Mouse (Mus musculus): ENCODE measurements at regions not wholly inside any gene's neighbourhood (a gene's known extent, or its start where the extent isn't known, plus 50 kb on each side); places are given as distances from the start of the nearest gene placed in this dataset.

DNA sequence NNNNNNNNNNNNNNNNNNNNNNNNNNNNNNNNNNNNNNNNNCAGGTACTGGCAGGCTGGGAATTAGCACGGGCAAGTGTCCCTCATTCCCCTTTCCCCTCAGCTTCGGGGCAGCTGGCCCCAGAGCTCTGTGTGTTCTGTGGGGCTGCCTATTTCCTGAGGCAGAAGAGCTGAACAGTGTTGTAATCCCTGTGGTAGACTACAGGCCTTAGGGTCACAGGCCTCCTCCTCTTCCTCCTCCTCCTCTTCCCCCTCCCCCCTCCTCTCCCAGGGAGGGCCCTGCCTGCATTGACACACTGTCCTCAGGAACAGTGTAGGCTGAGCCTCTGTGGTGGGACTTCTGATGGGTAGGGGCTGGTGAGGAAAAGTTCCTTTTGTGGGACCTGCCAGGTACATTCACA is 247.7 kb downstream of the Uaca start:
- in situ Hi-C loops (cut with MboI, MseI): no loop called here

DNA sequence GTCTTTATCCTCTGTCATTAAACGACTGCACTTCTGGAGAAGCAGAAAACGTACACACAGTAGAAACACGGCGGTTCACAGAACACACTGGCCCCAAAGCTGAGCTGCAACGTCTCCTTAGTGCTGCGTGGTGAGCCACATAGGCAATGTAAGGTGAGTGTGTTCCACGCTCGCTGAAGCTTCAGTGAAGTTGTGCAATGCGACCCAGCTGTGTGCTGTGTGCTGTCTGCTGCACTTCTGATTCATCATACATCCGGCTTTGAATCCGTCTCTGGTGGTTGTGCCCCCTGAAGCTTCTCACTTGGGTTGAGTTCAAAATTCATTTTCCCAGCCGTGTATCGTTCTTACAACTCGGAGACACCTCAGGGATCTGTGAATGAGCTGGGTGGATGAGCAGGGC is 250.6 kb downstream of the Uaca start:
- in situ Hi-C loops (cut with MboI, MseI): no loop called here

DNA sequence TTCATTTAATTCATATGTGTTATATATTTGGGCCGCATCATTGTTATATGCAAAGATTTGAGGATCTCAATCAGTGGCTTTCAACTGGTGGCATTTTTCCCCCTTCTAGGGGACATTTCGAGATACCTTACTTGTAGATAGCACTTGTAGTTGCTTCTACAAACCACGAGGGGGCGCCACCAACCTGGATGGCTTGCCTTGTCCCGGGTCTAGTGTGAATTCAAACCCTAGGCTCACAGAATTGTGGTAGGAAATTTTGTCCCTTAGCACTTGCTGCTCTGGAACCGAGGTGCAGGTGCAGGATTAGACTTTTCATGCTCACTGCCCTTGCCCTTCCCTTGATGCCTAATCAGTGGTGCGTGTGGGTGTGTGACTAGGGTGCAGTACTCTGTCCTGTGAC is 252.2 kb downstream of the Uaca start:
- in situ Hi-C loops (cut with MboI, MseI): no loop called here

DNA sequence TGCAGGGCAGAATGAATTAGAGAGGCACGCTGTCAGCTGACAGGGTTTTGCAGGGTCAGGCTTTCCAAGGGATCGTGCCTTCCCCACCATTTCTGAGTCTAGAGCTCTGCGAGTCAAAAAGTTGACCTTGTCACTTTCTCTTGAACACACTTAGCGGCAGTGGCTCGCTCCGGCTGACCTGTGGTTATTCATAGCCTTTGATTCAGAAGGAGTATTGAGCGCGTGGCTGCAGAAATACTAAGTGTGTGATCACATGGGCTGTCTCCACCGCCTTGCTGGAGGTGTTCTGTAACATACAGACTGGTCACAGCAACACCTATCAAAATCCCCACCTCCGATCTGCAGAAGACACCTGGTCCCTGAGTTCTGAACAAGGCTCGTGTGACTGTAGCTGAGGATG is 252.9 kb downstream of the Uaca start:
- in situ Hi-C loops (cut with MboI, MseI): no loop called here

DNA sequence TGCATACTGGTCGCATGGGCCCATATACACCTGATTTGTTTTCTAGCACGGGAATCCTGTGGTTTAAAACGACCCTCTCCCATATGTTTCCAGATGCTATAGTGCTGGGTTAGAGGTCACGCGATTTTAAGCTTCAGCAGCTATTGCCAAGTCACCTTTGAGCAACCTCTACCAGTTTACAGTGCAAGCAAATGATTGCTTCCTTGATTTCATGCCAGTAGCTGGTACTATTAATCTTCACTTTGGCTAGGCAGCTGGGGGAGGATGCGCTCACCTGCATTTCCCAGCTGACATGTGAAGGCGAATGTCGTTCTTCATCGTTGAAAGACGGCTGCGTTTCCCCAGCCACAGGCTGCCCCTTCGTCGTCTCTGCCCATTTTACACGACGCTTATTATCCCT is 254.2 kb downstream of the Uaca start:
- in situ Hi-C loops (cut with MboI, MseI): no loop called here

DNA sequence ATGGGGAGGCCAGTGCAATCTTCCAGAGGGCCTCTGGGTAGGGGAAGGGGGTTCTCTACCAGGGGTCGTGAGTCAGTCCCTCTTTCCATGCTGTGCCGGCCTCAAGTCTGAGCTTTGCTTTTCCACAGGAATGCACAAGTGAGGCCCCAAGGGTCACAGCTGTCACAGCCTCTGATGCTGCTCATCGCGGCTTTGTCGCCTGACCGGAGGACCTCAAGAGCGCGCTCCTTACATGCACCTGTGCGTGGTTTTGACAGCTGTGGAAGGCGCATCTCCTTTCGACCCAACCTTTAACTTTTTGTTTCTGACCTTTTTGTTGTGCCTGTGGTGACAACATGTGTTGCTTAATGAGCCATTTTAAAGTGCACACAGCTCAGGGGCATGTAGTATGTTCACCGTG is 258.3 kb downstream of the Uaca start:
- in situ Hi-C loops (cut with MboI, MseI): no loop called here

DNA sequence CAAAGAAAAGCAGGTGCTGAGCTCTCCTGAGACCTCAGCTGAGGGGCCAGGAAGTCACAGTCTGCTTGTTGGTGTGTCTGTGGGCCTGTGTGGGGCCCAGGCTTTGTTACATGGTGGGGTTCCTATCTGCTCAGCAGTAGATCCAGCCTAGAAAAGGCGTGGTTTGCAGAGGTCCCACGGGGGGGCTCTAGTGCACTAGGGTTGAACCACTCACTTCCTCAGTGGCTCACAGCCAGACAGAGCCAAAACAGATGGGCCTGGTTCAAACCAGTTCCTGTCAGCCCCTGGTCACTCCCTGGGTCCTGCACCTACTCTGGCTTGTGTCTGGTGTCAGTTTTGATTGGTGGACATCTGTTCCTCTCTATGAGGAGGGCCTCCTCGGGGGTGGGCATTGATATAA is 260.1 kb downstream of the Uaca start:
- in situ Hi-C loops (cut with MboI, MseI): no loop called here

DNA sequence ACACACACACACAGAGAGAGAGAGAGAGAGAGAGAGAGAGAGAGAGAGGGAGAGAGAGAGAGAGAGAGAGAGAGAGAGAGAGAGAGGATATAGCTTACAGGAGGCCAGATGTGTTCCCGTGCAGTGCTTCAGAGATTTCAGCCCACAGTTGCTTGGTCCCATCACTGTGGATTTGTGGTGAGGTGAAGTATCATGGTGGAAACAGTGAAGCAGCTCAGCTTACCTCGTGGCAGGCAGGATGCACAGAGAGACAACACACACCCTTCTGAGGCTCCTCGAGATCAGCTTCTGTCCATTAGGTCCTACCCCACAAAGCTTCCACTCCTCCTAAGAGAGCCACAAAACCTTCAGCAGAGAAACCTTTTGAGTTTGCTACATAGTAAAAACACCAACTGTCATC is 261.1 kb downstream of the Uaca start:
- in situ Hi-C loops (cut with MboI, MseI): no loop called here

DNA sequence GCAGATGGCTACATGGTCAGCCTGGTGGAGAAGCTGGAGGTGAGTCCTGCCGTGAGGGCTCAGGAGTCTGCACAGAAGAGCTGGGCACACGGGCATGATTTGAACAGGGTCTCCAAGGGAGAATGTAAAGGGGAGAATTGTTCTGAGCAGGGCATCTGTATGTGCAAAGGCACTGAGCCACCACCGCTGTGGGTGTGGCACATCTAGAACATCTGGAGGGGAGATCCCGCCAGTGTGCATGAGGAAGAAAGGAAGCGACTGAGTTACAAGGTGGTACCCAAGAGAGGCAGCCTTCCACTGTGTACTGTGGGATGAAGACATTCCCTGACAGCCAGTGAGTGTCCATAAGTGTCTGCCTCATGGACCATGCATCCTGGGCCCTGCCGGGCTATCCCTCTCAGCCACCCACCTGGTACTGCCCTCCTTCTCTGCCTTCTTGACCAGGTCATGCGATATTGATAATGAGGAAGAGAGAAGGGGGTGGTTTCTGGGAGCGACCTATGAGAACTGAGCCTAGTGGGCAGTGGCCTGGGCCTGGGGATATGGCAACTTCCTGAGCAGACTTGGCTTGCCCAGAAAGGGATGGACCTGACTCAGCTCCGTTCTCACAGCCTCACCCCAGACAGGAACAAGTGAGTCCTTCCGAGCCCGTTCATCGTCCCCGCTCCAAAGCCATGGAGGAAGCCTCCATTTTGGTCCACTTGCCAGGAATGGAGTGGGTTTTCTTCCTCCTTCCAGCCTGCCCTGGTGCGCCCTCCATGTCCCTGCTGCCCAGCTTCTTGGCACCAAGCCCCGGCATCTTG is 261.8 kb downstream of the Uaca start:
- in situ Hi-C loops (cut with MboI, MseI): no loop called here

DNA sequence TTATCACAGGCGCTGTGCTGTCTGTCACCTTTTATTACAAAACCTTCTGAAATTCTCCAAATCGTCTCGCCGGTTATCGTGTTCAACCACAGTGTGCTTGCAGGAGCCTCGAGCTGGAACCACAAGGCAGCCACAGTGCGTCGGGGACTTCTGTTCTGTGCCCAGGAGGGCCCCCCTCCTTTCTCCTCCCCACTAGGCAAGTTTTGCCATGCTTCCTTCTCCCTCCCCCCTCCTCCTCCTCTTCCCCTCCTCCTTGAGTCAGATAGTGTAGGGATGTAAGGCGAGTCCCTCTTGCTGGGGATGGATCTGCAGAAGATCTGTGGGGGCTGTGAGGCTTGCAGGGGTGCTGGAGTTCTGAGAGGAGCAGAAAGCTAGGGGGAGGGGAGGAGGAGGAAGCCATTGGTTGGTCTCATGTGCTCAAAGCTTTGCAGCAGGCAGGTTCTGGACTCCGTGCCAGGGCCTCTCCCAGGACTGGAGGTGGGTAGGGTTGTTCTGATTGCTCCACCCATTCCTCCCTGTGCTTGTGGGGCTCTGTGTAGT is 262.5 kb downstream of the Uaca start:
- in situ Hi-C loops (cut with MboI, MseI): no loop called here

DNA sequence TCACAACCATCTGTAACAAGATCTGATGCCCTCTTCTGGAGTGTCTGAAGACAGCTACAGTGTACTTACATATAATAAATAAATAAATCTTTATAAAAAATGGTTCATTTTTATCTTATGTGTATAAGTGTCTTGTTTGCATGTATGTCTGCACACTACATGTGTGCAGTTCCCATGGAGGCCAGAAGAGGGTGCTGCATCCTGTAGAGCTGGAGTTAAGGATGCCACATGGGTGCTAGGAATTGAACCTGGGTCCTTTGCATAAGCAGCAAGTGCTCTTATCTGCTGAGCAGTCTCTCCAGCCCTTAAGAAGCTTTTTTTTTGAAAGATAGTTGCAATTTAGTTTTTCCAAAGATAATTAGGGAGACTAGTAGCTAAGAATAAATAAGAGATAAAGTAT is 264.9 kb downstream of the Uaca start:
- in situ Hi-C loops (cut with MboI, MseI): no loop called here

DNA sequence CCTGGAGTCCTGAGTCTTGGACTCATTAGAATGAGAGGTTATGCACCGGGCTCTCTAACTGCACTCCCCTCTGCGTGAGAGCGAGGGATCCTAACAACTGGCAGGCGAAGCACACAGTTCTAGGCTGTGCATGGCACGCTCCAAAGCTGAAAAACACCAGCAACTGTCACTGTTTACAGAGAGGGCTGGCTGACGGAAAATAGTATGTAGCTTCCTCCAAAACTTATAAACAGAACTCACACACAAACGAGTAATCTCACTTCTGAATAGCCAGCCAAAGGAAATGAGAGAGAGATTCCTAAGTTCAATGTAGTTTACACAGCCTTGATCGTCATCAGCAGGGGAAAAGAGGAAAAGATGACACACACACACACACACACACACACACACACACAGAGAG is 266.6 kb downstream of the Uaca start:
- in situ Hi-C loops (cut with MboI, MseI): no loop called here

DNA sequence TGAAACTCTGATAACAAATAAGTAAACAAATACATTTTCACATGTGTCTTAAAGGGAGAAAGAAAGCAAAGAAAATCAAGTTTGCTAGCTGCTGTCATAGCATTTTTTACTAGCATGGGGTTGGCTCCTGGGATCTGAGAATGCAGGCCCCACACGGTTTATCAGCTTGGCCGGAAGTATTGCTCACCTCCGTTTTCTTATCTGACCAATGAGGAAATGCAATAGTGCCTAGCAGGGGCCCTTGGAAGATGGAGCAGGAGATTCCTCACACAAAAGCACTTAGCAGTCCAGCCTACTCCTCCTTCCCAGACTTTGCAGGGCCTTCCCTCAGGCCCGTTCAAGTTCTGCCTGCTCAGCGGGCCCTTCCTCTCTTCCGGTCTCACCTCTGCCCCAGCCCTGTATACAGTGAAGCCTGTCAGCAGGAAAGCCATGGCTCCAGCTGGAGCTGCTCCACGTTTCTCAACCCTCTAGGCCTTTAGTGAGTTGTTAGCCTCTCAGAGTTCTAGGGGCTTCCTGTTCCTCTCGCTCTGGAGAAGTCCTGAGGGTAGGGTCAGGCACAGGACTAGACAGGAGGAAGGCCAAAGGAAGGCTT is 270.5 kb downstream of the Uaca start:
- in situ Hi-C loops (cut with MboI, MseI): no loop called here

DNA sequence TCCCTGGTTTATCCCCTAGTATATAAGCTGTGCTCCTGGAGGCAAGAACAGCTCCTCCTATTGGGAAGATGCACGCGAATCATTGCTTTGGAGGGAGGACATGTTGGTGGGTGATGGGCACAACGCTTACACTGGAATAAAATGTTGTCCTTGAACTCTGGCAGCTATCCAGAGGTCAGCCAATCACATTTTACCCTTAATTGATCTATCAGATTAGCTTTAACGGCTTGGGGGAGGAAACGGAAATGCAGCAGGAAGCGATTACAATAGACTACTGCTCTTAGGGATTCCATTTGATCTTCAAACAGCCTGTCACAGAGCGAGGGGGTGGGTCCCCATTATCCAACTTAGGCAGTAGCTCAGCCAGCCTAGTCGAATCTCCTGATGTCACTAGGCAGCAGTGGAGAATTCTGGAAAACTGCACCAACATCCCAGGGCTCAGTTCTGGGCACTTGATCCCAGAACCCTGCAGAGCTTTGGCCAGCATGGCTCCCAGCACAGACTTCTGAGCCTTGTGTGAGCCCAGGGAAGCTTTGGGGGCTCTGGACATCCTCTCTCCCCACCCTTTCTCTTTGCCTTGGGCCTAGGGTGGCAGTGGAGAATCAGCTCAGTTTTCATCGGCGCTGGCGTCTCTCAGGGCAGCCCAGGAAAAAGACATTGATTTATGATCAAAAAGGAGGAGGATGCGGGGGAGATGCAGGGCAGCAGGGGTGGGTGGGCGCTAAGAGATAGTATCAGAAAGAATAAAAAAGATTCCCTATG is 275.4 kb downstream of the Uaca start:
- in situ Hi-C loops (cut with MboI, MseI): no loop called here

DNA sequence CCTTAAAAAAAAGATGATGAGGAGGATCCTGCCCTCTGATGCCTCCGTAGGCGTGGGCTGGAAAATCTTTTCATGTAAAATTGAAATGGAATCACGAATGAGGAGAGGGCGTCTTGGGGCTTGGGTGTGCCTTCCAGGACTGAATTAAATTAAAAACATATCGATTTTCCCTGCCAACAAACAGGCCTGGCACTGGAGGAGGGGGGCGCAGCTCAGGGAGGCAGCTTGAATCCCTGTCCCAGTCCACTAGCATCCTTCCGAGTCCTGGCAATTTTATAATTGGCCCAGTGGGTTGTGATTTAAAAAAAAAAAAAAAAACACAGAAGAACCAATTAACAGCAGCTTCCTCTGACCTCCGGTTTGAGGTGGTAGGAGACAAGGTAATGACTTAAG is 276.0 kb downstream of the Uaca start:
- in situ Hi-C loops (cut with MboI, MseI): no loop called here

DNA sequence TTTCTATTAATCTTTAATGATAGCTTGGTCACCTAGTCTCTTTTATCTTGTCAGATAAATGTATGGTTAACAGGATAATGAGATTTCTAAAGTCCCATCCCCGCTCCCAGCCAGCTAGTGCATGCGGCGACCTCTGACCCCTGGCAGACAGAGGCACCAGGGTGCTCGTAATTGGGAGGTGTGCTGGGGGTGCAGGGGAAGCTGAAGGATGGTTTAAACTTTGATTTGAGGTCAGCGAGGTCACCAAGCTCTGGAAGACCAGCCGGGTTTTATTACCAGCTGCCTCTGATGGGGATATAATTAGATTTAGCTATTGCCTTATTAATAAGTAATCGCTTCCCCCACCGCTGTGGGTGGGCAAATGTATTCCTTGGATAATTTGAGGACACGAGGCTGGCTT is 276.5 kb downstream of the Uaca start:
- in situ Hi-C loops (cut with MboI, MseI): no loop called here

DNA sequence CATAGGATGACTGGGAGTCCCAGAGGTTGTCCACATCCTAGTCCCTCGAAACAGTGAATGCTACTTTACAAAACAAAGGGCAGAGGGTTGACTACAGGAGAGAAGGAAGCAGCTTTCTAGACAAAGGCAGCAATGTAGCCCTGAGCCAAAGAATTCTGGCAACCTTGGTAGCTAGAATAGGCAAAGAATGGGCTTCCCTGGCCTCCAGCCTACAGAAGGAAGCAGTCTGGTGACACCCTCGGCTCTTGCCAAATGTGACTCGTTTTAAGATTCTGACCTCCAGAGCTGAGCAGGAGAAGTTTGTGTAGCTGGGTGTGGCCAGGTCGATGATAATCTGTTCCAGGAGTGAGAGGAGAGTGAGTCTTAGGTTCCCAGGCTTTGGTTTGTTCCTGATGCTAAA is 279.1 kb downstream of the Uaca start:
- in situ Hi-C loops (cut with MboI, MseI): no loop called here

DNA sequence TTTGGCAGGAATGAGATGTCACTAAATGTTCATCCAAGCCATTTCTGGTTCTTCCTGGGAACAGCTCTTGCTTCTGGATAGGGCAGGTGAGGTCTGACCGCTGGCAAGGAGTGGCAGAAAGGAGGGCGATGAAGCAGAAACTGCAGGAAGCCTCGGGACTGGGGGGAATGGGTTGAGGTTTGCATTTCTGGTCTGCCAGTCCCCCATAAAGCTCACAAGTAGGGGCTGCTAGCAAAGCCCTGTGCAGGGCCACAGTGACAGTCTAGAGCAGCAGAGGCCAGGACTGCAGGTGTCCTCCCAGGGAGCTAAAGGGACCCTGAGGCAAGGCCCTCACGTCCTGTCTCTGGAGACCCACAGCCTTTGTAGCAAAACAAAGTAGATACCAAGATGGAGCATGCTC is 280.7 kb downstream of the Uaca start:
- in situ Hi-C loops (cut with MboI, MseI): no loop called here

DNA sequence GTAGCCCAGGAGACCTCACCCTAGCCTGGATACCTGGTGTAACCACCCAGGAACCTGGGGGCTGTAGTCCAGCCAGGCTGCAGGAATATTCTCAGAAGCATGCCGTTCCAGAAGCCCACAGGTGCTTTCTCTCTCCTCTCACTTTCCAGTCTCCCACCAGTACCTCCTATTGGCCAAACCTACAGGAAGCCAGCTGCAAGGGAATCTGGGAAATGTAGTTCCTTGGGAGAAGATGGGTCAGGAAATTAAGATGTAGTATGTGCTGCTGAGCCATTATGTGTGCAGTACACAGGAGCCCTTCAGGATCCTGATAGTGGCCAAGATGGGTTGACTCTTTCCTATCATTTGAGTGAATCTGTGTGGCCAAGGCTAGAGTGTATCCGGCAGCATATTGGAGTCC is 282.8 kb downstream of the Uaca start:
- in situ Hi-C loops (cut with MboI, MseI): no loop called here

DNA sequence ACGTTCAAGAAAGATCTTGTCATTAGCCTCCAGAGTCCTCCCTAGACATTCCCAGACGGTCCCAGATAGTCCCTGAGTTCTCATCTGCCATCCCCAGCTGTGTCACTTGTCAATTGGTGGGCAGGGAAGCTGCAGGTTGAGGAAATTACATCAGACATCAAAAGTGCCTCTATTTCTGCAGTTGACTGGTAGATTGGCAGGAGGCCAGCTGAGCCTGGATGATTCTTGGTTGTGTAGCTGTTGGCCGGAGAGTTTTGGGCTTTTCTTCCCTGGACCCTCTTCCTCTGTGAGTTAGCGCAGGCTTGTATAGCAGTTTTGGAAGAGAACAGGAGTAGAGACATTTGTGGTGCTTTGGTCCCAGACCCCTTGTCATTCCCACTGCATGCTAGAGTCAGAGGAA is 283.5 kb downstream of the Uaca start:
- in situ Hi-C loops (cut with MboI, MseI): no loop called here

DNA sequence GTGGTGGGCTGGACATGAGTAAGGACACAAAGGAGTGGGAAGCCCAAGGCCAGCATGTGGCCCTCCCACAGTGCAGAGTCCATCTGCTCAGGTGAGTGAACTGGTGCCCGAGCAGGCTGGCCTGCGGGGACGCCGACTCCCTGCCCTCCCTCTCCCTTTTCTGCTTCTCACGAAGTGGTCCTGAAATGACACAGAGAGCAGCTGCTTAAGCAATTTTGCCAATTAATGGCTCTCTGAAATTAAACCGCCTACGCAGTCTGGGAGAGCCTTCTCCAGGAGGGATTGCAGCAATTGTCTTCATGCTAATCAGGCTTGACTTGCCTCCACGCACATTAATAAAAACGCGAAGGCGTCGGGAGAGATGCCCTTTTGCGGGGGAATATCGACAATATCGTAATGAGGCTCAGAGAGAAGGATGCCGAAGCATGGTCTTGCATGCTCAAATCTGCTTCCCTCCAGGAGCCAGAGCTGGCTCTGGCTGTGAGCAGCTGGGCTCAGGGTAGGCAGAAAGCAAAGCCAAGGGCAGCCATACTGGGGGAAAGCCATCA is 287.2 kb downstream of the Uaca start:
- in situ Hi-C loops (cut with MboI, MseI): no loop called here

DNA sequence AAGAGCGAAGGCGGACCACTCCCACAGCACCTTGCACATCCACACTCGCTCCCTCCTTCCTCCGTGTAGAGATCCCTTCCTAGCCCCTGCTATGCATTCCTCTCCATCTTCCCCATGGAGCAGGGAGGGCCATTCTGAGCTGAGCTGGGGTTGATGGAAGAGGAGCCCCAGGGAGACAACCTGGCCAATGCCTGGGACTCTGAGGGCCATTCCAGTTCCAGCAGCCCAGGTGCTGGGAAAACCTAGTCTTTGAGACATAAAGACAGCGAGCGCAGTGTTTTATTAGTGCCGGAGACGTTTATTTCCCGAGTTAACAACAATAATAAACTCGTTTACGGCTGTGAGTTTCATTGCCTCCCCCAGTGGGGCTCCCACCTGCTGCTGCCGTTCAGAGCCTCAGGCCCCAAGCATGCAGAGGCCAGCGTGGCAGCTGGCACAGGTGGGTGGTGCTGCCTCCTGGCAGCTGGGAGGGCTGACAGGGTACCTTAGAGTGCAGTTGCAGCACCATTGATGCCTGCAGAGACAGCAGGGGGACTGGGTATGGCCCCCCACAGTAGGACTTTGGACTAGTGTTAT is 287.4 kb upstream of the Tle3 start:
- in situ Hi-C loops (cut with MboI, MseI): no loop called here

Measured in T-helper 17 cell (primary cell).